Mouse (Mus musculus) olfactory bulb, adult 2 months (tissue): ENCODE measurements around the gene Ythdc1.

Experiments
- CTCF ChIP-seq: fragments of 200-500 bp; IDR thresholded peaks from 2 replicates; pipeline ENCODE4 v1.5.1; 2012; ENCODE audit warnings: low read depth, mild to moderate bottlenecking, low read length, moderate library complexity; ENCODE audit not compliant: insufficient read depth
- POLR2A ChIP-seq: fragments of 200-500 bp; IDR thresholded peaks from 2 replicates; pipeline ENCODE4 v1.6.1; 2012; ENCODE audit warnings: mild to moderate bottlenecking, low read depth, low read length, moderate library complexity; ENCODE audit not compliant: insufficient read depth

DNA sequence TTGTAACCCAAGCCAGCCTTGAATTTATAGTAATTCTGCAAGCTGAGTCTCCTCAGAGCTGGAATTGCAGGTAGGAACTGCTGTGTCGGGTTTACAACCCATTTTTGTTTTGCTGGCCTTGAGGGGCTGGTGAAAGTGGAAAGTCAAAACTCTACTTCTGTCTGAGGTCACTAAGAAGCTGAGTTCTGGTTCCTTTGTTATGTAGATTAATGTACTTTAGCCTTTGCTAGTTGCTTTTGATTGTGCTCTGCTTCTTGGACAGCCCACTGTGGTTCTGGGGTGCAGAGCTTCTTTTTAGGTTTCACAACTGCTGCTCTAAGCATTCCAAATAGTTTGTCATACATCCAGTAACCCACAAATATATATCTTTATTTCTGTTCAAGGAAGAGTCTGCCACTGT is 17.2 kb upstream of the Ythdc1 start:
- no peak for TF ChIP-seq CTCF
- no peak for TF ChIP-seq POLR2A
